Mouse (Mus musculus): ENCODE results near the gene Ccdc102a. TPM values are rescaled to one million over a fixed set of nuclear protein-coding genes. Genes with fewer than 3 reads are reported as not detected.

Ccdc102a gene
- polyA plus RNA-seq, 1 experiment from 2014 or later, result 31.0 TPM

GRCm38 (mm10) chr8:94950046-94950445 is 32.1 kb upstream of the Ccdc102a start:
- Histone ChIP-seq H3K27ac (no peak overlapping the region), H3K36me3 (no peaks in the 10 kb centered on the region), H3K4me1 (peaks cover 22% of the 10 kb centered on the region), H3K4me3 (no peak overlapping the region), H3K9me3 (no peaks in the 10 kb centered on the region), H3K27me3 (ENCODE audit: insufficient read depth, poor library complexity, severe bottlenecking) (peaks cover 20% of the 10 kb centered on the region; the same call in 1 of the 2 replicates)
- WGBS, result 19% methylated on average over 4 of the region's 4 CpGs
- DNase-seq (ENCODE audit: low spot score), result peak; percentile 91

- no peaks in the 10 kb centered on the region for H3K36me3 ChIP-seq
- H3K27ac ChIP-seq, result no peak overlapping the region
- peaks cover 20% of the 10 kb centered on the region; the same call in 1 of the 2 replicates for H3K27me3 ChIP-seq (ENCODE audit: insufficient read depth, poor library complexity, severe bottlenecking)
- H3K4me3 ChIP-seq, result no peak overlapping the region
- 86% methylated on average over 4 of the region's 4 CpGs for WGBS
- DNase-seq (ENCODE audit: low spot score), result no peak
- H3K9me3 ChIP-seq, result no peaks in the 10 kb centered on the region
- peaks cover 11% of the 10 kb centered on the region for H3K4me1 ChIP-seq
Observed at GRCm38 (mm10) chr8:94949010-94949409, 31.1 kb upstream of the Ccdc102a start.

- no peak for DNase-seq (ENCODE audit: low spot score)
- Histone ChIP-seq H3K9me3 (no peaks in the 10 kb centered on the region), H3K4me3 (no peak overlapping the region), H3K27ac (no peak overlapping the region), H3K36me3 (no peaks in the 10 kb centered on the region), H3K27me3 (ENCODE audit: insufficient read depth, poor library complexity, severe bottlenecking) (peaks cover 20% of the 10 kb centered on the region; the same call in 1 of the 2 replicates), H3K4me1 (0 out of 2 replicates have a peak, but pooled peaks cover 6% of the 10 kb centered on the region)
- WGBS, result 76% methylated on average over 4 of the region's 4 CpGs
Observed at GRCm38 (mm10) chr8:94948421-94948820, 30.5 kb upstream of the Ccdc102a start.

GRCm38 (mm10) chr8:94945185-94945584 is 27.3 kb upstream of the Ccdc102a start:
- no peaks in the 10 kb centered on the region for H3K36me3 ChIP-seq
- peaks cover 33% of the 10 kb centered on the region for H3K27me3 ChIP-seq (ENCODE audit: insufficient read depth, poor library complexity, severe bottlenecking)
- H3K4me3 ChIP-seq, result no peak overlapping the region
- no peak for DNase-seq (ENCODE audit: low spot score)
- 57% methylated on average over 6 of the region's 6 CpGs for WGBS
- 0 out of 2 replicates have a peak, but pooled peaks cover 3% of the 10 kb centered on the region for H3K4me1 ChIP-seq
- no peak overlapping the region for H3K27ac ChIP-seq
- H3K9me3 ChIP-seq, result no peaks in the 10 kb centered on the region

- Histone ChIP-seq H3K36me3 (no peaks in the 10 kb centered on the region), H3K9me3 (no peaks in the 10 kb centered on the region), H3K4me3 (no peak overlapping the region), H3K27me3 (ENCODE audit: insufficient read depth, poor library complexity, severe bottlenecking) (peaks cover 37% of the 10 kb centered on the region), H3K4me1 (no peaks in the 10 kb centered on the region), H3K27ac (no peak overlapping the region)
- no peak for DNase-seq (ENCODE audit: low spot score)
- 13% methylated on average over 6 of the region's 6 CpGs for WGBS
Observed at GRCm38 (mm10) chr8:94942566-94942965, 24.7 kb upstream of the Ccdc102a start.

- Histone ChIP-seq H3K27ac (no peak overlapping the region), H3K36me3 (no peaks in the 10 kb centered on the region), H3K27me3 (ENCODE audit: insufficient read depth, poor library complexity, severe bottlenecking) (peaks cover 33% of the 10 kb centered on the region), H3K4me3 (no peak overlapping the region), H3K4me1 (0 out of 2 replicates have a peak, but pooled peaks cover 3% of the 10 kb centered on the region), H3K9me3 (no peaks in the 10 kb centered on the region)
- 78% methylated on average over 3 of the region's 3 CpGs for WGBS
- no peak for DNase-seq (ENCODE audit: low spot score)
Observed at GRCm38 (mm10) chr8:94935172-94935571, 17.3 kb upstream of the Ccdc102a start.

GRCm38 (mm10) chr8:94933918-94934317 is 16.0 kb upstream of the Ccdc102a start:
- H3K9me3 ChIP-seq, result no peaks in the 10 kb centered on the region
- no peak overlapping the region for H3K27ac ChIP-seq
- H3K27me3 ChIP-seq (ENCODE audit: insufficient read depth, poor library complexity, severe bottlenecking), result peaks cover 33% of the 10 kb centered on the region
- no peak overlapping the region for H3K4me3 ChIP-seq
- DNase-seq (ENCODE audit: low spot score), result no peak
- no peaks in the 10 kb centered on the region for H3K36me3 ChIP-seq
- 0 out of 2 replicates have a peak, but pooled peaks cover 3% of the 10 kb centered on the region for H3K4me1 ChIP-seq
- 47% methylated on average over 5 of the region's 5 CpGs for WGBS

- H3K27me3 ChIP-seq (ENCODE audit: insufficient read depth, poor library complexity, severe bottlenecking), result peaks cover 4% of the 10 kb centered on the region; the same call in 1 of the 2 replicates
- H3K4me3 ChIP-seq, result no peak overlapping the region
- H3K27ac ChIP-seq, result no peak overlapping the region
- H3K4me1 ChIP-seq, result no peaks in the 10 kb centered on the region; the same call in 1 of the 2 replicates
- DNase-seq (ENCODE audit: low spot score), result no peak
- no peaks in the 10 kb centered on the region for H3K36me3 ChIP-seq
- WGBS, result 79% methylated on average over 3 of the region's 3 CpGs
- H3K9me3 ChIP-seq, result no peaks in the 10 kb centered on the region
Observed at GRCm38 (mm10) chr8:94928227-94928626, 10.3 kb upstream of the Ccdc102a start.

- Histone ChIP-seq H3K4me1 (peaks cover 19% of the 10 kb centered on the region), H3K4me3 (no peak within 1 kb of the TSS), H3K27me3 (ENCODE audit: insufficient read depth, poor library complexity, severe bottlenecking) (peaks cover 4% of the 10 kb centered on the region; the same call in 1 of the 2 replicates), H3K36me3 (no peaks in the 10 kb centered on the region), H3K27ac (peak within 1 kb of the TSS; percentile 70), H3K9me3 (no peaks in the 10 kb centered on the region)
- no peak for DNase-seq (ENCODE audit: low spot score)
- WGBS, result 47% methylated on average over 8 of the region's 8 CpGs
Observed at GRCm38 (mm10) chr8:94923405-94923804, 5.5 kb upstream of the Ccdc102a start, which contains the start of gene Adgrg5. Gene Adgrg5, plus strand, starts transcription at chr8:94923694.

- 20% methylated on average over 8 of the region's 8 CpGs for WGBS
- peak; percentile 86 for DNase-seq (ENCODE audit: low spot score)
- Histone ChIP-seq H3K4me3 (no peak overlapping the region), H3K9me3 (no peaks in the 10 kb centered on the region), H3K27me3 (ENCODE audit: insufficient read depth, poor library complexity, severe bottlenecking) (peaks cover 4% of the 10 kb centered on the region; the same call in 1 of the 2 replicates), H3K36me3 (no peaks in the 10 kb centered on the region), H3K4me1 (peaks cover 26% of the 10 kb centered on the region), H3K27ac (peak overlapping the region; percentile 70)
Observed at GRCm38 (mm10) chr8:94922602-94923001, 4.7 kb upstream of the Ccdc102a start.

- H3K27ac ChIP-seq, result peak overlapping the region; percentile 70
Observed at GRCm38 (mm10) chr8:94922176-94922575, 4.3 kb upstream of the Ccdc102a start.

GRCm38 (mm10) chr8:94919256-94919655 is 1.4 kb upstream of the Ccdc102a start:
- Histone ChIP-seq H3K4me1 (peaks cover 53% of the 10 kb centered on the region), H3K4me3 (no peak overlapping the region), H3K27ac (no peak overlapping the region), H3K36me3 (0 out of 2 replicates have a peak, but pooled peaks cover 2% of the 10 kb centered on the region), H3K27me3 (ENCODE audit: insufficient read depth, poor library complexity, severe bottlenecking) (peaks cover 4% of the 10 kb centered on the region; the same call in 1 of the 2 replicates), H3K9me3 (no peaks in the 10 kb centered on the region)
- DNase-seq (ENCODE audit: low spot score), result no peak

More at GRCm38 (mm10) chr8:94922176-94922575, 4.3 kb upstream of the Ccdc102a start:
- peaks cover 26% of the 10 kb centered on the region for H3K4me1 ChIP-seq
- H3K36me3 ChIP-seq, result no peaks in the 10 kb centered on the region
- H3K9me3 ChIP-seq, result no peaks in the 10 kb centered on the region
- DNase-seq (ENCODE audit: low spot score), result peak; percentile 81
- 58% methylated on average over 6 of the region's 6 CpGs for WGBS
- H3K27me3 ChIP-seq (ENCODE audit: insufficient read depth, poor library complexity, severe bottlenecking), result peaks cover 4% of the 10 kb centered on the region; the same call in 1 of the 2 replicates
- no peak overlapping the region for H3K4me3 ChIP-seq

GRCm38 (mm10) chr8:94917352-94917751 is 546 bp downstream of the Ccdc102a start:
- Histone ChIP-seq H3K4me3 (peak overlapping the region; percentile 93), H3K36me3 (peaks cover 11% of the 10 kb centered on the region; the same call in 1 of the 2 replicates), H3K9me3 (no peaks in the 10 kb centered on the region), H3K27me3 (ENCODE audit: insufficient read depth, poor library complexity, severe bottlenecking) (peaks cover 18% of the 10 kb centered on the region), H3K4me1 (peaks cover 62% of the 10 kb centered on the region), H3K27ac (peak overlapping the region; percentile 97)
- peak; percentile 99 for DNase-seq (ENCODE audit: low spot score)
- WGBS, result under 1% methylated on average over 25 of the region's 27 CpGs

GRCm38 (mm10) chr8:94916960-94917324 is 956 bp downstream of the Ccdc102a start:
- Histone ChIP-seq H3K27ac (peak overlapping the region; percentile 97), H3K9me3 (no peaks in the 10 kb centered on the region), H3K36me3 (peaks cover 15% of the 10 kb centered on the region), H3K4me1 (peaks cover 58% of the 10 kb centered on the region), H3K4me3 (peak overlapping the region; percentile 93), H3K27me3 (ENCODE audit: insufficient read depth, poor library complexity, severe bottlenecking) (peaks cover 21% of the 10 kb centered on the region)
- WGBS, result 5% methylated on average over 10 of the region's 10 CpGs
- DNase-seq (ENCODE audit: low spot score), result no peak
